Mouse (Mus musculus) urinary bladder, adult 18-20 months (tissue): ENCODE data around the gene B3gnt8.
"Not testable (repeated sequence)": the region's sequence is repeated elsewhere in the genome, so short reads cannot be mapped to it uniquely, and the experiment has no call there.

Source experiments
- DNase-seq, 2 experiments: peaks; one replicate each; pipeline ENCODE4 v3.0.0; 2022; ENCODE audit warnings: low spot score in 2 of 2, mixed read lengths in 2 of 2

Gene B3gnt8

GRCm38 (mm10) chr7:25626509-25627430 is at the start of gene B3gnt8:
Gene B3gnt8, plus strand, starts transcription at chr7:25626654.
- peak; percentile 36 to 66 for DNase-seq

- DNase-seq: not testable (repeated sequence)
Measured at GRCm38 (mm10) chr7:25576793-25577437, 49.5 kb upstream of the B3gnt8 start.

- no peak for DNase-seq
Measured at GRCm38 (mm10) chr7:25579441-25579840, 47.0 kb upstream of the B3gnt8 start.

- no peak for DNase-seq
Measured at GRCm38 (mm10) chr7:25582301-25582810, 44.1 kb upstream of the B3gnt8 start.

GRCm38 (mm10) chr7:25584651-25585050 is 41.8 kb upstream of the B3gnt8 start:
- no peak for DNase-seq

- DNase-seq: no peak
Measured at GRCm38 (mm10) chr7:25585351-25586204, 40.9 kb upstream of the B3gnt8 start.

- no peak for DNase-seq
Measured at GRCm38 (mm10) chr7:25591226-25591625, 35.2 kb upstream of the B3gnt8 start.

GRCm38 (mm10) chr7:25593859-25594258 is 32.6 kb upstream of the B3gnt8 start:
- DNase-seq: no peak

GRCm38 (mm10) chr7:25599663-25600062 is 26.8 kb upstream of the B3gnt8 start:
- peak; percentile 41 to 57 for DNase-seq

- DNase-seq: no peak
Measured at GRCm38 (mm10) chr7:25600666-25601065, 25.8 kb upstream of the B3gnt8 start.

GRCm38 (mm10) chr7:25601346-25601745 is 25.1 kb upstream of the B3gnt8 start:
- DNase-seq: no peak

- DNase-seq: no peak
Measured at GRCm38 (mm10) chr7:25606625-25607063, 19.8 kb upstream of the B3gnt8 start.

- DNase-seq: no peak
Measured at GRCm38 (mm10) chr7:25607196-25607595, 19.3 kb upstream of the B3gnt8 start.

- DNase-seq: no peak
Measured at GRCm38 (mm10) chr7:25610056-25610455, 16.4 kb upstream of the B3gnt8 start.

- DNase-seq: no peak
Measured at GRCm38 (mm10) chr7:25611501-25611900, 15.0 kb upstream of the B3gnt8 start.

GRCm38 (mm10) chr7:25614086-25614485 is 12.4 kb upstream of the B3gnt8 start:
- DNase-seq: no peak

- DNase-seq: no peak
Measured at GRCm38 (mm10) chr7:25614831-25615705, 11.4 kb upstream of the B3gnt8 start.

GRCm38 (mm10) chr7:25615706-25616011 is 10.8 kb upstream of the B3gnt8 start, which contains the start of gene Erich4:
Gene Erich4, minus strand, starts transcription at chr7:25615892.
- DNase-seq: no peak

- DNase-seq: no peak
Measured at GRCm38 (mm10) chr7:25617376-25618160, 8.9 kb upstream of the B3gnt8 start.
